Comparison of ENCODE assay signal across 8 mouse cellular contexts in the genomic region with DNA sequence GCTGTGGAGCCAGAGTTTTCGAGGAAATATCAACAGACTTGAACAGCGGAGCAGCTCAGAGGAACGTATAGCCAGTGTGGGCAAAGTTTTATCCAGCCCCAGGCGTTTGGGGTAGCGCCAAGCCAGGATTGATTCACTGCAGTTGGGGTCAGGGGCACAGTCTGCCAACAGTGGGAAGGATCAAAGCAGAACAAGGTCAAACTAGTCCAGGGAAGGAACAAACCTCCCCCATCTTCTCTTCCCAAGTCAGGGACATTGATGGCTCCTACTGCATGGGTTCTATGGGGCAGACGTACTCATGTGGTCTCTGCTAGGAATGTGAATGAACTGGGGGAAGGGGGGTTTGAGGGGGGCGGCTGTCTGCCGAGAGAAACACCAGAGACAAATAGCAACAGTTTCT. TPM values are rescaled to one million over a fixed set of nuclear protein-coding genes. Genes with fewer than 3 reads are reported as not detected.
DNase-seq lines count a peak whose midpoint lies in the region; ATAC-seq and TF ChIP-seq lines count a peak whose summit lies in the region.

No protein-coding gene starts in this region.

- H3K4me3 ChIP-seq in heart, embryonic 14.5 days (ENCODE audit: control insufficient read depth in 1 of 2, insufficient read depth in 1 of 2, low read depth in 1 of 2, low read length in 2 of 2) = no peak overlapping the region
- no peak overlapping the region for H3K4me3 ChIP-seq in embryonic fibroblast, embryonic 13.5 days (ENCODE audit: insufficient read depth, low read length)
- H3K4me3 ChIP-seq in neural tube, embryonic 15.5 days (replicated peaks) = no peak overlapping the region

- 30% methylated on average over 8 of the region's 8 CpGs for WGBS in heart, embryonic 14.5 days
- 9% methylated on average over 8 of the region's 8 CpGs for WGBS in neural tube, embryonic 15.5 days

- no peak overlapping the region; a peak in 1 of 4 replicates for H3K27ac ChIP-seq in heart, embryonic 14.5 days (replicated peaks in 1 of 2; ENCODE audit: control insufficient read depth in 1 of 2, insufficient read depth in 1 of 2, low read depth in 2 of 2, low read length in 2 of 2)
- peak overlapping the region; percentile 6 for H3K27ac ChIP-seq in embryonic fibroblast, embryonic 13.5 days (ENCODE audit: insufficient read depth, low read length)
- no peak overlapping the region for H3K27ac ChIP-seq in neural tube, embryonic 15.5 days (replicated peaks)

- no peaks in the 10 kb centered on the region for H3K27me3 ChIP-seq in heart, embryonic 14.5 days (ENCODE audit: control insufficient read depth, insufficient read depth, low read length)
- H3K27me3 ChIP-seq in neural tube, embryonic 15.5 days (replicated peaks) = no peaks in the 10 kb centered on the region

- peaks cover 25 to 33% of the 10 kb centered on the region in 2 experiments for H3K4me1 ChIP-seq in heart, embryonic 14.5 days (ENCODE audit: control insufficient read depth in 2 of 2, insufficient read depth in 2 of 2, low read length in 2 of 2)
- H3K4me1 ChIP-seq in embryonic fibroblast, embryonic 13.5 days (ENCODE audit: control insufficient read depth, insufficient read depth, low read length) = peaks cover 11% of the 10 kb centered on the region
- H3K4me1 ChIP-seq in neural tube, embryonic 15.5 days = peaks cover 65% of the 10 kb centered on the region

- H3K9me3 ChIP-seq in heart, embryonic 14.5 days (ENCODE audit: control insufficient read depth, low read length) = no peaks in the 10 kb centered on the region
- no peaks in the 10 kb centered on the region for H3K9me3 ChIP-seq in neural tube, embryonic 15.5 days (replicated peaks)

- peak overlapping the region; percentile 34 for H3K4me2 ChIP-seq in heart, embryonic 14.5 days (ENCODE audit: low read length)
- peak overlapping the region; percentile 27 for H3K4me2 ChIP-seq in neural tube, embryonic 15.5 days

- no peak for ATAC-seq in heart, embryonic 14.5 days (ENCODE audit: insufficient number of reproducible peaks, insufficient read depth, low FRiP score, low read depth)
- ATAC-seq in neural tube, embryonic 15.5 days (ENCODE audit: low FRiP score) = peak; percentile 53
- ATAC-seq in frontal cortex, adult (ENCODE audit: low TSS enrichment) = no peak

- TF ChIP-seq POLR2A in embryonic fibroblast, embryonic 13.5 days (IDR thresholded peaks at IDR 0.05; ENCODE audit: low read depth, low read length) = no peak

- no peak for DNase-seq in heart, postnatal 25 days (ENCODE audit: low spot score)
- DNase-seq in kidney, postnatal 4 days = peak; percentile 33 to 55
- no peak for DNase-seq in thymus, postnatal 10 days (ENCODE audit: low spot score in 2 of 2)
- DNase-seq in layer of hippocampus, adult 11-12 months (ENCODE audit: low spot score) = no peak

- intact Hi-C loops in heart, postnatal 25 days (cut with DNase I) = no loop called here

- TF ChIP-seq CTCF in embryonic fibroblast, embryonic 13.5 days (IDR thresholded peaks at IDR 0.05; ENCODE audit: borderline replicate concordance, insufficient read depth, low read length) = no peak

- H3K9ac ChIP-seq in heart, embryonic 14.5 days (ENCODE audit: low read length) = no peak overlapping the region
- no peak overlapping the region for H3K9ac ChIP-seq in neural tube, embryonic 15.5 days (replicated peaks)

- no peaks in the 10 kb centered on the region for H3K36me3 ChIP-seq in heart, embryonic 14.5 days (ENCODE audit: control insufficient read depth, insufficient read depth, low read length)
- H3K36me3 ChIP-seq in neural tube, embryonic 15.5 days = no peaks in the 10 kb centered on the region

RNA-seq across cellular contexts. Expression of a gene that starts 48.7 kb away (rescaled TPM):
- 4.1 and 4.7 TPM in 2 replicates for polyA plus RNA-seq in heart, embryonic 14.5 days (2014; fragmentation: Nextera tagmentation; extraction: Ambion mirVana)
- total RNA-seq in heart, postnatal 25 days (2021) = 1 to 10 TPM; 6.7 to 8.0 TPM
- polyA plus RNA-seq in embryonic fibroblast, embryonic 13.5 days (2011; ENCODE audit: insufficient read length, low read depth, missing spikeins) = 7.6 and 7.9 TPM in 2 replicates
- 17.5 and 21.4 TPM in 2 replicates for polyA plus RNA-seq in neural tube, embryonic 15.5 days (2015; fragmentation: Nextera tagmentation; extraction: Ambion mirVana)

Comparison
In these comparisons a context has a peak if more than half of its experiments do, and no peak if none do; other contexts are left out.
1. DNase-seq: peak in kidney, postnatal 4 days (2 of 2); none in heart, postnatal 25 days (single experiment), thymus, postnatal 10 days (0 of 2) and layer of hippocampus, adult 11-12 months (single experiment).